Mouse (Mus musculus) gastrocnemius, postnatal 36 days (tissue): Measurements from ENCODE around the gene Gak. TPM values are rescaled to one million over a fixed set of nuclear protein-coding genes. Genes with fewer than 3 reads are reported as not detected.

Source experiments
- DNase-seq, 2 experiments: peaks; one replicate each; pipeline ENCODE4 v3.0.0; 2022
- intact Hi-C: fragments of 180-260 bp; cut with DNase I; formaldehyde crosslinking; loops from one replicate; pipeline ENCODE4 v1.15.1; 2025
- total RNA-seq, 2 experiments: library from RNA; stranded (reverse); gene quantifications; 2 replicates each; pipeline ENCODE4 v1.2.3; 2021

Gak gene
- total RNA-seq, 2 experiments from 2014 or later, result 11.1 to 13.1 TPM

DNA sequence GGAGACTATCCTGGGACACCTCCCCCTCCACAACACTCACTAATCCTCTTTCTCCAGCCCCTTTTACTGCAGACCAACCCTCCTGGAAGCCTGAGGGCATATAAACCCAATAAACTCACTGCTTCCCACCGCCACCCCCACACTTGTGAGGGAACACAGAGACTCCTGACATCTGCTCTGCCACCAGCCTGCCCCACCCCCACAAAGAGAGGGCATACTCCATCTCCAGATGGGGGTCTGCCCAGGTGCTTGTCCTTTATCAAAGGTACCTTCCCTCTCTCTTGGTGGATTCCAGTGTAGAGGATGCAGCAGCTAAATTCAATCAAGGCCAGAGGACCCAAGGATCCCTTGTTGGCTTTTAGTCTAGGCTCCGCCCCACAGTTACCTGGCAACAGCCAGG is 108.5 kb downstream of the Gak start:
- intact Hi-C loops, result no loop called here
- no peak for DNase-seq

DNA sequence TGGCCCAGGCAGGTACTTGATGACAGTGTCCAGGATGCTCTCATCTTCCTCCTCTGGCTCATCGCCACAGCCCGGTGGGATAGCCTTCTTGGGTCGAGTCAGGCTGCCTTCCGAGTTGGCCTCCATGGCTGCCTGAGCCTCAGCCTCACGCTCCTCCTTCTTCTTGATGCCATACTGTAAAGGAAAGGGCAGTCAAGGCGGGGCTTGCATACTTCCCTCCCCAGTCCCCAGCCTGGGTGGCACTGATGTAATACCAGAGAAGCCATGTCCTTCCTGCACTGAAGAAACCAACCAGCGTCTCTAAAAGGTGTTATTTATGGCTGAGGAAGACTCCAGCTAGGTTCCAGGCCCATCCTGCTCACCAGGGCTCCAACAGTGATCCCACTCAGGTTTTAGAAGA is 109.4 kb downstream of the Gak start:
- intact Hi-C loops, result no loop called here
- DNase-seq, result no peak

Other genes starting within 250 kb of the Gak start
- gene Pde6b, start 241.4 kb downstream of the Gak start, total RNA-seq, result not detected
- gene Atp5k, start 195.3 kb downstream of the Gak start, total RNA-seq, result 100 to 1,000 TPM; 675 to 775 TPM
- 1 to 10 TPM in 1 of 2 experiments, under 1 TPM in 1; 0.66 to 1.1 TPM for gene Mfsd7a, start 180.9 kb downstream of the Gak start, total RNA-seq
- gene Pcgf3, start 168.5 kb downstream of the Gak start, total RNA-seq, result 10 to 100 TPM; 32.9 to 35.3 TPM
- not detected for gene Cplx1, start 79.7 kb downstream of the Gak start, total RNA-seq
- gene Tmem175, start within 50 bp of the Gak start, total RNA-seq, result 1 to 10 TPM; 6.6 to 6.7 TPM
- 1 to 10 TPM; 7.2 to 8.9 TPM for gene Idua, start 30.6 kb upstream of the Gak start, total RNA-seq
- gene Dgkq, start 39.9 kb upstream of the Gak start, total RNA-seq, result 1 to 10 TPM; 4.6 to 7.3 TPM
- not detected for gene Slc26a1, start 45.8 kb upstream of the Gak start, total RNA-seq
- gene Fgfrl1, start 62.6 kb upstream of the Gak start, total RNA-seq, result 10 to 100 TPM; 25.6 to 34.7 TPM
- gene Rnf212, start 145.2 kb upstream of the Gak start, total RNA-seq, result not detected
- gene Tmed11, start 165.6 kb upstream of the Gak start, total RNA-seq, result not detected
- gene Vmn2r8, start 179.1 kb upstream of the Gak start, total RNA-seq, result not detected
- not detected for gene Vmn2r9, start 222.8 kb upstream of the Gak start, total RNA-seq